Mouse (Mus musculus): Measurements from ENCODE around the gene Psd4. TPM values are rescaled to one million over a fixed set of nuclear protein-coding genes. Genes with fewer than 3 reads are reported as not detected.

Gene Psd4
- polyA plus RNA-seq, 1 experiment from 2014 or later: 0.46 TPM

- H3K4me1 ChIP-seq: no peaks in the 10 kb centered on the region
- H3K27me3 ChIP-seq (ENCODE audit: low read depth, poor library complexity, severe bottlenecking): no peaks in the 10 kb centered on the region
- H3K27ac ChIP-seq (replicated peaks): no peak overlapping the region
- H3K9me3 ChIP-seq (replicated peaks): no peaks in the 10 kb centered on the region
- H3K36me3 ChIP-seq: no peaks in the 10 kb centered on the region
- no peak for DNase-seq (ENCODE audit: low spot score)
- H3K4me3 ChIP-seq: no peak overlapping the region
- 22% methylated on average over 2 of the region's 2 CpGs for WGBS
Observed at GRCm38 (mm10) chr2:24397115-24397514, 29.7 kb downstream of the Psd4 start.

- no peaks in the 10 kb centered on the region for H3K9me3 ChIP-seq (replicated peaks)
- no peaks in the 10 kb centered on the region for H3K36me3 ChIP-seq
- no peak overlapping the region for H3K27ac ChIP-seq (replicated peaks)
- no peak for DNase-seq (ENCODE audit: low spot score)
- H3K4me1 ChIP-seq: peaks cover 7% of the 10 kb centered on the region
- no peak overlapping the region for H3K4me3 ChIP-seq
- peaks cover 14% of the 10 kb centered on the region for H3K27me3 ChIP-seq (ENCODE audit: low read depth, poor library complexity, severe bottlenecking)
- WGBS: 95% methylated on average over 3 of the region's 3 CpGs
Observed at GRCm38 (mm10) chr2:24400711-24401110, 33.3 kb downstream of the Psd4 start.

- no peaks in the 10 kb centered on the region for H3K36me3 ChIP-seq
- H3K9me3 ChIP-seq (replicated peaks): no peaks in the 10 kb centered on the region
- H3K4me3 ChIP-seq: peak overlapping the region; percentile 41
- H3K4me1 ChIP-seq: peaks cover 23% of the 10 kb centered on the region
- H3K27me3 ChIP-seq (ENCODE audit: low read depth, poor library complexity, severe bottlenecking): peaks cover 41% of the 10 kb centered on the region
- peak; percentile 84 for DNase-seq (ENCODE audit: low spot score)
- WGBS: 11% methylated on average over 23 of the region's 23 CpGs
- H3K27ac ChIP-seq (replicated peaks): peak overlapping the region; percentile 64; the same call in 1 of the 2 replicates
Observed at GRCm38 (mm10) chr2:24405345-24406012, 38.1 kb downstream of the Psd4 start.

- Histone ChIP-seq H3K4me3 (no peak overlapping the region), H3K27ac (replicated peaks) (0 out of 2 replicates have a peak overlapping the region, but pooled peaks have one; percentile 28), H3K4me1 (peaks cover 23% of the 10 kb centered on the region), H3K9me3 (replicated peaks) (no peaks in the 10 kb centered on the region), H3K36me3 (no peaks in the 10 kb centered on the region), H3K27me3 (ENCODE audit: low read depth, poor library complexity, severe bottlenecking) (peaks cover 44% of the 10 kb centered on the region)
- WGBS: 14% methylated on average over 4 of the region's 4 CpGs
- DNase-seq (ENCODE audit: low spot score): no peak
Observed at GRCm38 (mm10) chr2:24407701-24408485, 40.5 kb downstream of the Psd4 start.

- Histone ChIP-seq H3K36me3 (no peaks in the 10 kb centered on the region), H3K27me3 (ENCODE audit: low read depth, poor library complexity, severe bottlenecking) (peaks cover 44% of the 10 kb centered on the region), H3K4me3 (no peak overlapping the region), H3K27ac (replicated peaks) (no peak overlapping the region), H3K4me1 (peaks cover 31% of the 10 kb centered on the region), H3K9me3 (replicated peaks) (no peaks in the 10 kb centered on the region)
- peak; percentile 65 for DNase-seq (ENCODE audit: low spot score)
- 2% methylated on average over 2 of the region's 2 CpGs for WGBS
Observed at GRCm38 (mm10) chr2:24409166-24409565, 41.8 kb downstream of the Psd4 start.

GRCm38 (mm10) chr2:24413172-24413571 is 45.8 kb downstream of the Psd4 start:
- WGBS: 71% methylated on average over 3 of the region's 3 CpGs
- Histone ChIP-seq H3K4me3 (no peak overlapping the region), H3K27ac (replicated peaks) (no peak overlapping the region), H3K9me3 (replicated peaks) (no peaks in the 10 kb centered on the region), H3K27me3 (ENCODE audit: low read depth, poor library complexity, severe bottlenecking) (peaks cover 29% of the 10 kb centered on the region), H3K36me3 (no peaks in the 10 kb centered on the region), H3K4me1 (peaks cover 21% of the 10 kb centered on the region)
- no peak for DNase-seq (ENCODE audit: low spot score)

GRCm38 (mm10) chr2:24413677-24414076 is 46.3 kb downstream of the Psd4 start:
- no peak overlapping the region for H3K27ac ChIP-seq (replicated peaks)

GRCm38 (mm10) chr2:24416668-24417067 is 49.3 kb downstream of the Psd4 start:
- Histone ChIP-seq H3K4me3 (no peak overlapping the region), H3K36me3 (peaks cover 9% of the 10 kb centered on the region; the same call in 1 of the 2 replicates), H3K27ac (replicated peaks) (no peak overlapping the region; the same call in 1 of the 2 replicates), H3K9me3 (replicated peaks) (no peaks in the 10 kb centered on the region), H3K4me1 (peaks cover 17% of the 10 kb centered on the region), H3K27me3 (ENCODE audit: low read depth, poor library complexity, severe bottlenecking) (peaks cover 12% of the 10 kb centered on the region)
- WGBS: 9% methylated on average over 9 of the region's 9 CpGs
- peak; percentile 14 for DNase-seq (ENCODE audit: low spot score)

More at GRCm38 (mm10) chr2:24413677-24414076, 46.3 kb downstream of the Psd4 start:
- Histone ChIP-seq H3K27me3 (ENCODE audit: low read depth, poor library complexity, severe bottlenecking) (peaks cover 26% of the 10 kb centered on the region), H3K36me3 (no peaks in the 10 kb centered on the region), H3K9me3 (replicated peaks) (no peaks in the 10 kb centered on the region), H3K4me1 (peaks cover 17% of the 10 kb centered on the region), H3K4me3 (no peak overlapping the region)
- 66% methylated on average over 4 of the region's 4 CpGs for WGBS
- DNase-seq (ENCODE audit: low spot score): no peak

- 15% methylated on average over 2 of the region's 2 CpGs for WGBS
- DNase-seq (ENCODE audit: low spot score): no peak
- Histone ChIP-seq H3K36me3 (peaks cover 9% of the 10 kb centered on the region; the same call in 1 of the 2 replicates), H3K27me3 (ENCODE audit: low read depth, poor library complexity, severe bottlenecking) (peaks cover 12% of the 10 kb centered on the region), H3K4me1 (peaks cover 17% of the 10 kb centered on the region), H3K27ac (replicated peaks) (no peak overlapping the region; the same call in 1 of the 2 replicates), H3K4me3 (no peak overlapping the region), H3K9me3 (replicated peaks) (no peaks in the 10 kb centered on the region)
Observed at GRCm38 (mm10) chr2:24417106-24417505, 49.7 kb downstream of the Psd4 start.

GRCm38 (mm10) chr2:24417564-24417963 is 50.2 kb downstream of the Psd4 start:
- Histone ChIP-seq H3K27ac (replicated peaks) (no peak overlapping the region), H3K4me3 (no peak overlapping the region), H3K4me1 (peaks cover 17% of the 10 kb centered on the region), H3K27me3 (ENCODE audit: low read depth, poor library complexity, severe bottlenecking) (peaks cover 12% of the 10 kb centered on the region), H3K36me3 (peaks cover 9% of the 10 kb centered on the region; the same call in 1 of the 2 replicates), H3K9me3 (replicated peaks) (no peaks in the 10 kb centered on the region)
- DNase-seq (ENCODE audit: low spot score): no peak
- 91% methylated on average over 4 of the region's 4 CpGs for WGBS

- WGBS: 92% methylated on average over 6 of the region's 6 CpGs
- DNase-seq (ENCODE audit: low spot score): no peak
Observed at GRCm38 (mm10) chr2:24421211-24421863, 54.0 kb downstream of the Psd4 start.

GRCm38 (mm10) chr2:24422815-24423214 is 55.4 kb downstream of the Psd4 start:
- H3K4me1 ChIP-seq: peaks cover 4% of the 10 kb centered on the region
- peaks cover 10% of the 10 kb centered on the region; the same call in 1 of the 2 replicates for H3K27me3 ChIP-seq (ENCODE audit: low read depth, poor library complexity, severe bottlenecking)
- H3K4me3 ChIP-seq: no peak overlapping the region
- no peak for DNase-seq (ENCODE audit: low spot score)
- 78% methylated on average over 3 of the region's 3 CpGs for WGBS
- H3K27ac ChIP-seq (replicated peaks): no peak overlapping the region
- no peaks in the 10 kb centered on the region for H3K9me3 ChIP-seq (replicated peaks)
- peaks cover 9% of the 10 kb centered on the region; the same call in 1 of the 2 replicates for H3K36me3 ChIP-seq

More at GRCm38 (mm10) chr2:24421211-24421863, 54.0 kb downstream of the Psd4 start:
- Histone ChIP-seq H3K4me3 (no peak overlapping the region), H3K9me3 (replicated peaks) (no peaks in the 10 kb centered on the region), H3K36me3 (peaks cover 9% of the 10 kb centered on the region; the same call in 1 of the 2 replicates), H3K27ac (replicated peaks) (no peak overlapping the region), H3K4me1 (peaks cover 7% of the 10 kb centered on the region), H3K27me3 (ENCODE audit: low read depth, poor library complexity, severe bottlenecking) (peaks cover 16% of the 10 kb centered on the region)

All from midbrain, embryonic 10.5 days (tissue).